Mouse (Mus musculus) spleen, postnatal 14 days (tissue): ENCODE data around the gene Ripor2.

Experiments used
- DNase-seq, 2 experiments: peaks; one replicate each; pipeline ENCODE4 v3.0.0; 2021 to 2022; ENCODE audit warnings: low spot score in 2 of 2

Gene Ripor2

DNA sequence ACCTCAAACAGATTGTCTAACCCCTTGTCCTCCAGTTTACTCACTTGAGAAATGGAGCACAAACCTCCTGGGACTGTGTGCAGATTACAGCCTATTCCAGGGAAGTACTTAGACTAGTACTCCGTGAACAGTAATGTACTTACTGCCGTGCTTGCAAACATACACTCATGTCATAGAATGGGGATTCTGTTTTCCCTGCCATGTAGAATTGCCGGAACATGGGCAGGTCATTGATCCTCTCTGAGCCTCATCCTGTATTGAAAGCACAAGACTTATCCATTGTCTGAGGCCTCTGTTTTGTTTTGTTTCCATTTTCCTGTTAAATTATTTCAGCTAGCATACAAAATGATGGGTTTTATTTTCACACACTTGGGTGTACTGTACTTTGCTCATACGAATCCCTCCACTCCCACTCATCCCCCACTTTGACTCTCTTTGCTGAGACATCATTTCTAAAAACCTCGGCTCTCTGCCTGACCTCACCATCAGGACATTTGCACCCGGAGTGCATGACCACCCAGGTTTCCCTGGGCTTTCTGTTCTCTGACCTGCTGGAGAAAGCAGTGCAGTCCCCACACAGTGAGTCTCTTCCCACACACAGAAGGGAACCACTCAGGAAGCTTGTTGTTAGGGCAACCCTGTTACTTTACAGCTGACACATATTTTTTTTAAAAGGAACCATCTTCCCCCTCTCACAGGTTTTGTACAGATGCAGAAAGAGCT is 35.2 kb downstream of the Ripor2 start:
- DNase-seq: no peak

DNA sequence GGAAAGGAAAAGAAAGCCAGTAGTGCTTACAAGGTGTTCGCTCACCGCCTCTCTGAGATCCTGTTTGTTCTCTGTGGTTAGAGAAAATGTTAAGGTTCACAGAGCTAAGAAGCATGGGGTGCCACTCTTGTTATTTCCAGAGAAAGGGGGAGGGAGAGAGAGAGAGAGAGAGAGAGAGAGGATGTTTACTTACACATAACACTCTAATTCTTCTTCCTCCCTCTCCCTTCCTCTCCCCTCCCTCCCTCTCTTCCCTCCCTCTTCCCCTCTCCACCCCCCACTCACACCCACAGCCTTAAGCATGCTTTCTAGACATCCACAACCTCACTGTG is 35.8 kb downstream of the Ripor2 start:
- no peak for DNase-seq

DNA sequence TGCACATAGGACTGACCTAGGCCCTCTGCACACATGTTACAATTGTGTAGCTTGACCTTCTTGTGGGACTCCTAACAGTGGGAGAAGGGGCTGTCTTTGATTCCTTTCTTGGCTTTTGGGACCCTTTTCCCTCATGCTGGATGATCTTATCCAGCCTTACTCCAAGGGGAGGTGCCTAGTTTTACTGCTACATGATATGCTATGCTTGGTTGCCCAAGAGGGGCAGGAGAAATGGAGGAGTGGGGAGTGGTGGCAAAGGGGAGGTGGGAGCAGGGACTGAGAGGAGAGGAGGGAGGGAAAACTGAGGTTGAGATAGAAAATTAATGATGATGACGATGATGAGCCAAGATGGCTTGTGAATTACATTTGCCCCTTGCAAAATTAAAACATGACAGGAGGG is 37.7 kb downstream of the Ripor2 start:
- no peak for DNase-seq

DNA sequence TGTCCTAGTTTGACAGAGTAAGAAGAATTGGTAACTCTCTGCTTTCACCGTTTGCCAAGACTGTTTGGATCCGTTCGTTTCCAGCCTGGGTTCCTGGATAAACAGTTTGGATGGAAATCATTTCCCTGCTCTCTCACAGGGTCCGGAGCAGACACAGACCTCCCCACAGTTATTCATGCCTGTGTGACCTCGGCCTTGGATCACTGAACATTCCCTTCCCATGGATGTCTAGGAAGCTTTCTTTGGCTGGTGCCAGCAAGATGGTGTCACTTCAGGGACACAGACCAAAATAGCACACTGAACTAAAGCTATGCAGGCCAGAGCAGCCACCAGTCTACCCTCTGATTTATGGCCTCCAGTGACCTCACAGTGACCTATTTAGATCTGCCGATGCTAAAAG is 38.5 kb downstream of the Ripor2 start:
- no peak for DNase-seq

DNA sequence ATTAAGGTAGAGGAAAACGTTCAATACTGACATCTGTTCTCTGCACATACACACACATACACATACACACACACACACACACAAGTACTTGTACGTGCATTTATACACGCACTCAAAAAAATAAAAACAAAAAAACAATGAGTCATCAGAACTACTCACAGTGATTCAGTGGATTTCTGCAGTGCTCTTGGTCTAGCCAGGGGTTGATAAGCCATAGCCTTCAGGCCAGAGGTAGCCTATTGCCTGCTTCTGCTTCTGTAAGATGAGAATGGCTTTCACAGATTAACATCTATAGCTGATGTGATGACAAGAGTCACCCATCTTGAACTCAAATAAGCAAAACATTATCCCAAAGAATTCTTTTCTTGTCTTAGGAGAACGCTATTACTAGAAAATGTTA is 41.6 kb downstream of the Ripor2 start:
- no peak for DNase-seq

DNA sequence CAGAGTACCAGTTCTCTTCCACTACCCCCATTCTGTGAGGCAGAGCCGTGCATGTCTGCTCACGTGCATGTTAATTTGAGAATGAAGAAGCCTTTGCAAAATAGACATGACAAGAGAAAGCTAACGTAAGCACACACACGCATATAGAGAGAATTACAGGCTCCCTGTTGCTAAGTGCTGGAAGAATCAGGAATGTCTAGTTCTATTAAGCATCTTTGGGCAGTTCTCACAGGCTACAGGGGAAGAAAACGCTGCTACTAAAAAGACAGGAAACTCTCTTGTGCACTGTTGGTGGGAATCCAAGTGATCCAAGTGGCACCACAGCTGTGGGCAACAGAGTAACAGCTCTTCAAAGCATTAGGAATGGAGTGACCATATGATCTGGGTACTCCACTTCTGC is 43.1 kb downstream of the Ripor2 start:
- DNase-seq: no peak

DNA sequence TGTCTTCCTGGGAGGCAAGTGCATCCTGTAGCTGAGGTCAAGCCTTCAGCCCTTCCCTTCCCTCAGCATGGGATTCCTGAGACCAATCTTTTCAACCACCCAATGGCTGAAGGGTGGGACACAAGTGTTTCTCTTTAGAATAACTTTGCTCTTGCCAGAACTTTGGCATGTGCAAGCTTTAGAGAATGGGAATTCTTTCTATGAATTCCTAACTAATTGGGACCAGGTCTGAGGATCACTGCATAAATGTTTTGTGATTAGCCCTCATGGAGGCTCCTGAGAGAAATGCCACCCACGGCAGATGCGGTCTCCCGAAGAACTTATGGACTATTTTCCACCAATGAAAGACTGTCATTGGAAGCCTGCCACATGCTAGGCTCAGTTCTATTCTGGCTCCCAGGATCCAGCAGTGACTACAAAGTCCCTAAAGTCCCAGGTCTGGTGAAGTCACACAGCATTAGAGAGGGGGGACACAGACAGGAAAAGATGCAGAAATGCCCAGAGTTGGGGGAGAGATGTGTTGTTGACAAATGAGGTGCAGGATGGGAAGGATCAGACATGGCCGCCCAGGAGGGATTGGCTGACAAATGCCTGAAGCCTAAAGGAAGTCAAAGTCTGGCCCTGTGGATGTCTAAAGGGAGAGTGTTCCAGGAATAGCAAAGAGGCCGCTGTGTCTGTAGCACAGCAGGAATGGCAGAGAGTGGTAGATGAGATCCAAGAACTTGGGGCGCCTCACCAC is 44.9 kb downstream of the Ripor2 start:
- no peak for DNase-seq

DNA sequence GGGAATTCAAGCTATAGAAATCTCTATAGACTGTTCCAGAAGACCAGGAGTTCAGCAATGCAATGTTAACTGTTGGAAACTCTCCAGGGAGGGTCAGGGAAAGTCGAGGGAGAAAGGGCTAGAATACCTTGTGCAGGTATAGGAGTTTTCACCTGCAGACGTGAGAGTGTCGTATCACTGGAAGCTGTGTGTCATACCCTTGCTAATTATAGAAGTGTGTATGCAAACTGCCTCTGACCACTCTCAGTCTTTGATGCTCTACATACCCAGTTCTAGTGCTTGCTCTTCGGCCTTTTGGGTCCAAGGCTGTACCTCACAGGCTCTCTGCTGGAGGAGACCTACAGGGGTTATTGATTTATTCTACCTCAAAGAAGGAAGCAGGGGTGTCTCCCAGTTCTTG is 46.2 kb downstream of the Ripor2 start:
- no peak for DNase-seq

DNA sequence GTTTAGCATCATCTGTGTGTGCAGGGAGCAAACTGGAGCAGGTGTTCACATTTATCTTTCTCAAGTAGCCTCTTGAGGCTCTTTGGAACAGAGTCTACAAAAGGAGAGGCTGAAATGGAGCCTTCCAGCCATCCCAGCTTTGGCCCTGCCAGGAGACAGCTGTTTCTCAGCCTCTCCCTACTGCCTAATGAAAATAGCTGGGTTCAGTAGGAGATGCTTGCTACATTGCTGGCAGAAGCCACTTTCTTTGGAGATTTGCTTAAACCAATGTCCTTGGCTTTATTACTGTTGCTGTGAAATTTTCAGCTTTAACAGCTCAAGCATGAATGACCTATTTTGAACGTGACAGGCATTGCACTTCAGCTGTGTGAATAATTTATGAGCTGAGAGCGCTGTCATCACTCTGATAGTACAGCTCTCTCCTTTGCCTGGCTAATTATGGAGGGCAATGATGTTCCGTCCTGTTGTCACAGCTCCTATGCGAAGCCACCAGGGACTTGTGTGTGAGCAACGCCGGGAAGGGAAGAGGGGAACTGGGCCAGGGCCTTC is 47.2 kb downstream of the Ripor2 start:
- no peak for DNase-seq

DNA sequence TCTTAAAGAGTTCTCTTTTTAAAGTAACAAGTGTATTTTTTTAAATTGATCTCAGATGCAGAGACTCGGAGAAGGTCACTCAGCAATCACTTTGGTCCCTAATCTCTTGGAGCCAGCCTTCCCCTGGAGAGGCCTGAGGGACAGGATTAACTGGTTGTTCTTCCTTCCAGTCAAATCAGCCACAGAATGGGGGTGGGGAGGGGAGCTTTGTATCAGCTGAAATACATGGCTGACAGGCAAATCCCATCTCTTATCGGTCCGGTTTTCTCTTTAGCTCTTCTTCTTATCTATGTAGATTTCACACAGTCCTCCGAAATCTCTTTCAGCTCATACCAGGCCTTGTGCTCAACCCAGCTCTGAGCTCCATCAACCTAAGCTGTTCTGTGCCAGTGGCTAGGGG is 48.4 kb downstream of the Ripor2 start:
- DNase-seq: no peak

DNA sequence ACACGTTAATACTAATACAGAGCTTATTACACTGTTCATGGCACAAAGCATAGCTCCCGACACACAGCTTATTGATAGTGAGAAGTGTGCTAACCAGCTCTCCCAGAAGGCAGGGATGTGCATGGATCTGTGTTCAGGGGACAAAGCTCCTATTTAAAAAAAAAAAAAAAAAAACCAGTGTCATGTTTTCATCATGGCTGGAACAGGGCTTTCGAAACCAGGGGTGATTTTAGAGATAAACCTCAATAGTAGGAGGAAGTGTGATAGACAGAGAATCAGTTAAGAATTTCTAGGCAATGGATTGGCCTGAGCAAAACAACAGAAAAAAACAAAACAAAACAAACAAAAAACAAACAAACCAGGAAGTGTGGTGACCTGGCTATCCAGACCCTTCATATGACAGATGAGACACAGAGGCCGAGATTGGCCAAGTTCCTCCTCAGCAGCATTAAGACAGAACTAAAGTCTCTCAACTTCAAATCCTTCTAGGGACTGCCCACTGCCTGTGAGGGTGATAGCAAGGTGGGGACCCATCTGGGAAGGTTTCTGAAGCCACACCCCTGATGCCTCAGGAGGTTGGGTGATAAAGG is 51.1 kb downstream of the Ripor2 start:
- no peak for DNase-seq

DNA sequence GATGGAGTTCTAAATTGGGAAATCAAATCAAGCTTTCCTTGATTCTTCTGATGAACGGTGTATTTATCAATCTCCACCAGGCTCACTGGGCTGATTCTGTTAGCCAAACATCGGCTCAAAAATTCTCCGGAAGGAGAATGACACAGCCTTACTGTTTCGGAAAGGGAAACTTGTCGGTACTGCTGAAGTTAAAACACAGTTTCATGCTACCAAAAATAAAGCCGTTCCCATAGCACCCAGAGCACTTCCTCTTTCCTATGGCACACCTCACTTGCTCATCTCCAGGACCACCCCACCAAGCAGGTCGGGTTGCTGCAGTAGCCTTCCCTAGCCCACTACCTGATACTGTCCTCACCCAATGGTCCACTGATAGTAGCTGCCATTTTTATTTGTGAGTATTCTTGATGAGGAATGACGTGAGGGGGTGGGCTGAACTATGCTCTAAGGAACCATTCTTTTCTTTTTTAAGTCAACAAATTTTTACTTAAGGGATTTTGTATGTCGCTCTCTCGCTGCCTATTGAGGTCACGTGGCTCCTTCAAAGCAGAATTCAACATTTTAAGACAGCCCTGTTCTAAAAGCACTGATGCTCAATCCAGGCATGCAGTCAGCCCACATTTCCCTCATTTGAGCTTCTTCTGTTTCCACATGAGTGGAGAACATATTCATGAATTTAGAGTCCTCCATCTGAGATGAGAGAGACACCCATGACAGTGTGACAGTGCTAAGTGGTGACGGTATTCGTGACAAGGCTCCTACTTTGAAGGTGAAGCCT is 52.5 kb downstream of the Ripor2 start:
- DNase-seq: no peak

DNA sequence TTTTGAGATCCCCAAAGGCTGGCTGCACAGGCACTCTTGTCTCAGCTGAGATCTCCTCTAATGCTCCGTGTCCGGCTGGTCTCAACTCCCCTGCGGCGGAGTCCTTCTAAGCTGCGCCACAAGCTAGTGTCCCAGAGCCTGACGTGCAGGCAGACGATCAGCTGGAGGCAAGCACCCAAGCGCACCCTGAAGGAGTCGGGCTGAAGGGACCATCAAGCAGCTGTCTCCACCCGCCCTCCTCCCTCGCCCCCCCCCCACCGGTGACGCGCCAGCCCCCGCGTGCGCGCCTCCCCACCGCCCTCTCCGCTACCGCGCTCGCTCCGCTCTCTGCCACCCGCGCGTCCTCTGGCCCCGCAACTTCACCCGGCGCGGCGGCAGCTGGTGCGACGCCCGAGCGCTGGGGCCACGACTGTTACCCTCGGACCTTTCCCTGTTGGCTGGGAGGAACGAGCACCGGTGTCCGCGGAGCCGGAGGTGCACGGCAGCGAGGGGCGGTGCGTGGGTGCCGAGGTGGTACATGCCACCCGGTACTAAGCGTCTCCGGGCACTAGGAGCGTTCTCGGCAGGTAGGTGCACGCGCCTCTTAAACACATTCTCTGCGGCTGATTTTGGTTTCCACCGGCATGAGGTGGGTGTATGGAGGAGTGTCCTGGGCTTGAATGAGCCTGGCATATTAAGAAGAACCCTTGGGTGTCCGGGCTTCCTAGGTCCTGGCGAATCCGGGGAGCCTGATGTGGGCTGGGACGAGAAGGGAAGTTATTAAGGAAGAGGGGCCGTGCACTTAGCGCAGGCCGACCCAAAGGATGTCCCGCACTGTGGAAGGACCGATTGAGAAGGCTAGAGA is 56.6 kb downstream of the Ripor2 start:
- DNase-seq: peak in 1 of 2 experiments; percentile 34

DNA sequence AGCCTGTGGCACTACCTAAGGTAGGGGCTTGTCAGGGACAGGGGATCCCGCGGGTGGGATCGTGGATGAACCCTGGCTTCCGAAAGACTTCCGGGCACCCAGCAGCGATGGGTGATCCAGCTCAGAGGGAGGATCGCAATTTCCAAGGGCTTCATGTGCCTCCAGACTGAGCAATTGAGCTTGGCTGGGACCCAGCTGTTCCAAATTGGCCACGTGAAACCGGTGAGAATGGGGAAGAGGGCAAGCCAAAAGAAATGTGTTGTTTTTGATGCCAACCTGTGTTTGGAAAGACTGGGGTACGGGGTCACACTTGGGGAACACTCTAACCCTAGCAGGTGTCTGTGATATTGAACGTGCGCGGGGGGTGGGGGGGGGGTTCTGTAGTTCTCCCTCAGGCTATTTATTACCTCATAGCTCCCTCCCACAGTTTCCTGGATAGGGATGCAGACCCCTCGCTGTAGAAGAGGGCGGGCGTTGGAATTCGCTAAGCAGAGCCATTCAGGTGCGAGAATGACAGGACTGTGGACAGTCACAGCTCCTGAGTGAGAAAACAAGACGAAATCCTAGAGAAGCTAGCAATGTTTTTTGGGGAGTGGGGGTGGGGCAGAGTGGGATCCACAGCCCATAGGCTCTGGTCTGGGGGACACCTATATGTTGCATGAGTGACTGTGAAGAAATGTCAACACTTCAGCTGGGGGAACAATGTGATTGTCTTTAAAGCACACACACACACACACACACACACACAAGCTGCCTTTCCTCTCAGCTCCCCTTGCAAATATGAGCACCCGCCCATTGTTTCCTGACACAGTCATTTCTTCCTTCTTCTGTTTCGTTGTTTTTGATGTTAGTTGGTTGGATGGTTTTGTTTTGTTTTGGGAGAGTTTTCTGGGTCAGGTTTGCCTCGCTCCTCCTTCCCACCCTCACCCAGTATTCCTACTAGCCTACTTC is 57.5 kb downstream of the Ripor2 start:
- DNase-seq: no peak

DNA sequence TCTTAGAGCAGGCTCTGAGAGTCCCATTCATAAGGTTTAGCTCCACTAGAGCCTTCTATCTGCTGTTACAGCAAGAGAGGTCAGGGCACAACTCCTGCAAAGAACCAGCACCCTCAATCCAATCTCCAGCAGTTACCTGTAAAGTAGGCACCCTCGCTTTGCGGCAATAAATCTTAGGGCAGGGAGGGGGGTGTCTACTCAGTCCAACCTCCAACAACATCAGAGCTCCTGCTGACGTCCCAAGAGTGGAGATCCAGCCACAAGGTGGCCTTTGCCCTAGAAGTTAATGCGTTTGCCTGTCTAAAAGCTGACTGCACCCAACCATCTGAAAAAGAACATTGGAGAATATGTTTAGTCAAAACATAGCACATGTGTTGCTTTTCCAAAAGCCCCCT is 58.2 kb downstream of the Ripor2 start:
- no peak for DNase-seq

DNA sequence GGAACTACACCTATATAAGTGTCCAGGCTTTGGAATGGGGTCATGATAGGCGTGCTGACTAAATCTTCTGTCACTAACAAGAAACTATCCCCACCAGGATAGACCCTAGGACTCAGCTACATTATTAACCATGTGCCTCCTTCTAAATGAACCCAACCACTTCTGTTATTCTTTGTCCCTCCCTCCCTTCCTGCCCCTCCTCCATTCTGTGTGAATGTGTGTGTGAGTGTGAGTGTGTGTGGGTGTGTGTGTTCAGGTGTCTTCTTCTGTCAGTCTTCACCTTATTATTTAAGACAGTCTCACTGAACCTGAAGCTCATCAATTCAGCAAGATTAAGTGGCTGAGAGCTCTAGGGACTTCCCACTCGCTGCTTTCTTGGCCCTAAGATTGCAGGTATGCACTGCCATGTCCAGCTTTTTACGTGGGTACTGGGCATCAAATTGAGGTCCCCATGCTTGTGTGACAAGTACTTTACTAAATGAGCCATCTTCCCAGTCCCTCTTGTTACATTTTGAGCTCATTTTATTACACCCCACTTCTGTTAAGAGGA is 58.9 kb downstream of the Ripor2 start:
- DNase-seq: no peak

DNA sequence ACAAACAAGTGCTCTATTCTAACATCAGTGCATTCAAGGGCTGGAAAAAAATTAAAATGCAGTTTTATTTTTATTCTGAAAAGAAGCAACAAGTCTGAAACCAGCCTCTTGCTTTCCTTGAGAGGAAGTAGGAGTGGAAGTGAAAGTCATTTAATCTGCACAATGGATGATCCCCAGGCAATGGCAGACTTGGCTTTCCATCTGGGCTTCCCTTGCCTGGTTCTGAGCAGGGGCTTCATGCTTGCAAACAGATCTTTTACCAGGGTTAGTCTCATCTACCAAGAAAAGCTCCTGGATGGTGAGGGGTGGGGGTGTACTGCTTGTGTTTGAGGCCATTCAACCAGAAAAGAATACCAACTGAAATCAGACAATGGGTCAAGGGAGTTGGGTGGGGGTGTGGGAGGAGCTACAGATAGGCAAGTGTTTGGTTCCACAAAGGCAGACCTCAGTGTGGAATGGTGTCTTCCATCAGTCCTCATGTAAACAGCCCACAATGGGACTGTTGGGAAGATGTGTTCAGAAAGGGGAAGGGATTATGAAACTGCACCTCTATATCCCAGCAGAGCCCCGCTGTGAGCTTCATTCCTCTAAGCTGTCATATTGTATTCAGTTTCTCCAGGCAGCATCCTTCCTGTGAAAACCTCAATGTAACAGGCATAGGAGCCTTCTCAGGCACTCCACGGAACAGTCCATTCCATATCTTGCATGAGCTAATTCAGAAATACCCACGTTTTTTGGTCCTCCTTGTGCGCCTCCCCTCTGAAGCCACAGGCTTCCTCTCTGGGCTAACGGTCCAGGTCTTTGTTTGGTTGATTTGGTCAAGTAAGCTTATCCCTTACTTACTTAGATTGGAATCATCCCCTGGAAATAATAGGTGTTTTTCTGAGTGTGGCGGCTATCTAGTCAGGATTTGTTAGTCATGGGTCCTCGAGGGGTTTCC is 59.8 kb downstream of the Ripor2 start:
- no peak for DNase-seq

DNA sequence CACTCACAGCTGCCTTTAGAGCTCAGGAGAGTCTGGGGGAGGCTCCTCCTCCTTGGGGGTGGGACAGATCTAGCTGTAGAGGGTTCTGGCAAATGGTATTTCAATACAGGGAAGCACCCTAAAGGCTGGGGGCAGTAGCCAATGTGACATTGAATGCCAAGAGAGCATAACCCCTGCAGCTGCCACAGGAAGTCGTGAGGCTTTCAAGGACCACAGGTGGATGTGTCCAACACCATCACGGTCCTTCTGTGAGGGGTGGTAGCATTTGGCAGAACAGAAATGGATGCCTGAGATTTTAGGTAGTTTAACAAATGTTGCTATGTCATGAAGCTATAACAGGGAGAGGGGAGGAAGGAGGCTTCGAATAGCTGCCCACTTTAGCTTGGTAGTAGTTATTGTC is 63.2 kb downstream of the Ripor2 start:
- DNase-seq: no peak

DNA sequence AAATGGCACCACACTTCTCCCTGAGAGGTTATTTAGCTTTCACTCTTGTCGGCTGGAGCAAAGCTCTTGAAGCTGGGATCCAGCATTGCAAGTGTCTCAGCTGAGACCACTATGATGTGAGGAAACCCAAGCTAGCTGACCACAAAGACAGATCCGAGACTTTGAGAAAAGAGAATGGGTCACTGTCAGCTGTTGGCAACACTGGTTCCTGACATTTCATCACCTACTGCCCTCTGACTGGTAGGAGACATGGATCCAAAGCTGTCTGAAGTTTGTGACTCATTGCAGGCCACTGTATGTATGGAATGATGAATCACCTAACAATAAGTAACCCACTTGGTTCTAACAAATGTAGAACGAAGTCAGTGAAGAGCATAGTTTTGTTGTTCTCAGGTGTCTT is 64.3 kb downstream of the Ripor2 start:
- DNase-seq: no peak
